ENCODE assay signal across 17 mouse cellular contexts in the genomic region with DNA sequence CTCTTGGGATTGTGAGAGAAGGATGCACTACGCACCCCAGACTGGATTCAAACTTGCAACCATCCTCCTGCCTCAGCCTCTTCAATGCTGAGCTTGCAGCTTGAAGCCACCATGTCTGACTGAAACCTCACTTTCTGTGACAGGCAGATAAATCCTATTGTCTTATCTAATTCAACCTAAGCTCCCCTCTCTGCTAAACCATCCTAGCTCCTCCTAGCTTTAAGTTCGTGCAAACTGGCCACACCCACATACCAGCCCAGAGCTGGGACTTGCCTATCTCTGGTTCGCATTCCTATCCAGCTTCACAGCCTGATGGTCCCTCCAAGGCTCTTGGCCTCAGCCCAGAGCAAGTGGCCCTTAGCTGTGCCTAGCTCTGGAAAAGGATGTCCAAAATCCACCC. TPM values are rescaled to one million over a fixed set of nuclear protein-coding genes. Genes with fewer than 3 reads are reported as not detected.
DNase-seq lines count a peak whose midpoint lies in the region; ATAC-seq lines count a peak whose summit lies in the region.
"Had no signal": no experiment of that assay in that cellular context is flagged by ENCODE, and none has a peak within 500 bp of the region (broad histone marks: within the 10 kb centered on the region; RNA-seq: fewer than 3 reads in every experiment).

No protein-coding gene starts in this region.

- no peak overlapping the region for H3K4me2 ChIP-seq in hindbrain, embryonic 13.5 days
- H3K4me2 ChIP-seq: hindbrain, embryonic 12.5 days; midbrain, embryonic 15.5 days had no signal

- WGBS in heart, embryonic 10.5 days = 43% methylated on average over 3 of the region's 3 CpGs
- WGBS in hindbrain, embryonic 10.5 days = 83% methylated on average over 3 of the region's 3 CpGs
- 76% methylated on average over 3 of the region's 3 CpGs for WGBS in hindbrain, embryonic 13.5 days

- peak; percentile 89 for DNase-seq in heart, embryonic 10.5 days (ENCODE audit: low spot score)
- DNase-seq in heart, adult 18-20 months = no peak
- DNase-seq in R1 (ENCODE audit: low read depth, low spot score) = peak; percentile 55
- no peak for DNase-seq in left cerebral cortex, postnatal 10 days (ENCODE audit: extremely low spot score in 1 of 2, low spot score in 2 of 2)
- no peak for DNase-seq in hindbrain, embryonic 10.5 days (ENCODE audit: low spot score)
- DNase-seq: adrenal gland, adult 2 months; cerebellum, adult 9-11 months; gastrocnemius, postnatal 25 days; lung, postnatal 36 days; thymus, adult 2 months had no signal

- peaks cover 34% of the 10 kb centered on the region for H3K4me1 ChIP-seq in heart, embryonic 10.5 days
- peaks cover 23% of the 10 kb centered on the region for H3K4me1 ChIP-seq in hindbrain, embryonic 10.5 days (replicated peaks)
- peaks cover 12% of the 10 kb centered on the region; the same call in 1 of the 2 replicates for H3K4me1 ChIP-seq in hindbrain, embryonic 13.5 days (replicated peaks)
- H3K4me1 ChIP-seq: midbrain, embryonic 15.5 days had no signal

- no peak overlapping the region for H3K4me3 ChIP-seq in heart, embryonic 10.5 days
- H3K4me3 ChIP-seq in hindbrain, embryonic 10.5 days = no peak overlapping the region
- no peak overlapping the region for H3K4me3 ChIP-seq in hindbrain, embryonic 13.5 days
- H3K4me3 ChIP-seq: hindbrain, embryonic 12.5 days; midbrain, embryonic 15.5 days had no signal

- peak; percentile 78 for ATAC-seq in erythroid progenitor cell, adult 5-6 weeks (replicated peaks; ENCODE audit: low FRiP score, poor library complexity, severe bottlenecking)
- 0 out of 2 replicates have a peak, but pooled peaks have one; percentile 14 for ATAC-seq in megakaryocyte, adult 5-6 weeks (ENCODE audit: poor library complexity, severe bottlenecking)
- no peak for ATAC-seq in hindbrain, embryonic 13.5 days (ENCODE audit: low FRiP score)
- ATAC-seq: intestine, embryonic 16.5 days; midbrain, embryonic 15.5 days had no signal

- H3K9me3 ChIP-seq in heart, embryonic 10.5 days = 0 out of 2 replicates have a peak, but pooled peaks cover 4% of the 10 kb centered on the region
- H3K9me3 ChIP-seq in hindbrain, embryonic 10.5 days = peaks cover 7% of the 10 kb centered on the region; the same call in 1 of the 2 replicates
- H3K9me3 ChIP-seq in hindbrain, embryonic 13.5 days = no peaks in the 10 kb centered on the region
- H3K9me3 ChIP-seq: hindbrain, embryonic 12.5 days; midbrain, embryonic 15.5 days had no signal

- H3K9ac ChIP-seq in hindbrain, embryonic 13.5 days = no peak overlapping the region
- H3K9ac ChIP-seq: hindbrain, embryonic 12.5 days; midbrain, embryonic 15.5 days had no signal

- H3K36me3 ChIP-seq in heart, embryonic 10.5 days = peaks cover 31% of the 10 kb centered on the region
- H3K36me3 ChIP-seq in hindbrain, embryonic 10.5 days = peaks cover 12% of the 10 kb centered on the region
- peaks cover 7% of the 10 kb centered on the region for H3K36me3 ChIP-seq in hindbrain, embryonic 13.5 days
- H3K36me3 ChIP-seq: hindbrain, embryonic 12.5 days; midbrain, embryonic 15.5 days had no signal

- H3K27me3 ChIP-seq in heart, embryonic 10.5 days (ENCODE audit: insufficient read depth, poor library complexity, severe bottlenecking) = no peaks in the 10 kb centered on the region
- peaks cover 19% of the 10 kb centered on the region; the same call in 1 of the 2 replicates for H3K27me3 ChIP-seq in hindbrain, embryonic 10.5 days (ENCODE audit: insufficient read depth, poor library complexity, severe bottlenecking)
- H3K27me3 ChIP-seq in hindbrain, embryonic 13.5 days = 0 out of 2 replicates have a peak, but pooled peaks cover 4% of the 10 kb centered on the region
- H3K27me3 ChIP-seq: midbrain, embryonic 15.5 days had no signal

- intact Hi-C loops in left cerebral cortex, postnatal 10 days (cut with DNase I) = no loop called here

- no peak overlapping the region for H3K27ac ChIP-seq in heart, embryonic 10.5 days
- H3K27ac ChIP-seq in hindbrain, embryonic 10.5 days = no peak overlapping the region
- no peak overlapping the region for H3K27ac ChIP-seq in hindbrain, embryonic 13.5 days
- H3K27ac ChIP-seq: hindbrain, embryonic 12.5 days; kidney, postnatal 0 days; midbrain, embryonic 15.5 days had no signal

RNA-seq across cellular contexts. Expression of a gene that starts 6.5 kb away (rescaled TPM):
- polyA plus RNA-seq in heart, embryonic 10.5 days (2016; fragmentation: Nextera tagmentation; extraction: Ambion mirVana) = 136 and 152 TPM in 2 replicates
- 100 to 1,000 TPM; 134 to 143 TPM for total RNA-seq in heart, adult 18-20 months (2021)
- total RNA-seq in erythroid progenitor cell, adult 5-6 weeks (2015; ENCODE audit: low replicate concordance) = 23.9 and 38.2 TPM in 2 replicates
- total RNA-seq in erythroid progenitor cell, adult 5-6 weeks (2017; ENCODE audit: low replicate concordance) = 66.1 and 114 TPM in 2 replicates
- total RNA-seq in megakaryocyte, adult 5-6 weeks (2015) = 80.2 and 90.4 TPM in 2 replicates
- total RNA-seq in megakaryocyte, adult 5-6 weeks (2017) = 293 and 315 TPM in 2 replicates
- total RNA-seq in left cerebral cortex, postnatal 10 days (2021) = 100 to 1,000 TPM; 104 TPM
- 170 and 182 TPM in 2 replicates for polyA plus RNA-seq in hindbrain, embryonic 10.5 days (2016; fragmentation: Nextera tagmentation; extraction: Ambion mirVana)
- 133 and 135 TPM in 2 replicates for polyA plus RNA-seq in hindbrain, embryonic 13.5 days (2015; fragmentation: Nextera tagmentation; extraction: Ambion mirVana)

RNA-seq across cellular contexts. Expression of a gene that starts 15.0 kb away (rescaled TPM):
- 22.1 and 26.2 TPM in 2 replicates for polyA plus RNA-seq in heart, embryonic 10.5 days (2016; fragmentation: Nextera tagmentation; extraction: Ambion mirVana)
- total RNA-seq in heart, adult 18-20 months (2021) = 10 to 100 TPM; 65.8 to 77.3 TPM
- total RNA-seq in erythroid progenitor cell, adult 5-6 weeks (2015; ENCODE audit: low replicate concordance) = 2.9 and 5.4 TPM in 2 replicates
- 0.64 and 0.76 TPM in 2 replicates for total RNA-seq in erythroid progenitor cell, adult 5-6 weeks (2017; ENCODE audit: low replicate concordance)
- 0.04 TPM in 1 of 2 replicates, not detected in the other for total RNA-seq in megakaryocyte, adult 5-6 weeks (2015)
- 0.07 and 0.16 TPM in 2 replicates for total RNA-seq in megakaryocyte, adult 5-6 weeks (2017)
- 1 to 10 TPM; 7.1 to 7.5 TPM for total RNA-seq in left cerebral cortex, postnatal 10 days (2021)
- polyA plus RNA-seq in hindbrain, embryonic 10.5 days (2016; fragmentation: Nextera tagmentation; extraction: Ambion mirVana) = 12.1 and 12.5 TPM in 2 replicates
- 5.2 and 6.4 TPM in 2 replicates for polyA plus RNA-seq in hindbrain, embryonic 13.5 days (2015; fragmentation: Nextera tagmentation; extraction: Ambion mirVana)

RNA-seq across cellular contexts. Expression of a gene that starts 30.2 kb away (rescaled TPM):
- 750 and 752 TPM in 2 replicates for polyA plus RNA-seq in heart, embryonic 10.5 days (2016; fragmentation: Nextera tagmentation; extraction: Ambion mirVana)
- 100 to 1,000 TPM; 181 to 202 TPM for total RNA-seq in heart, adult 18-20 months (2021)
- total RNA-seq in erythroid progenitor cell, adult 5-6 weeks (2015; ENCODE audit: low replicate concordance) = 52.4 and 65.6 TPM in 2 replicates
- 19.6 and 25.3 TPM in 2 replicates for total RNA-seq in erythroid progenitor cell, adult 5-6 weeks (2017; ENCODE audit: low replicate concordance)
- 96.9 and 102 TPM in 2 replicates for total RNA-seq in megakaryocyte, adult 5-6 weeks (2015)
- total RNA-seq in megakaryocyte, adult 5-6 weeks (2017) = 31.5 and 33.7 TPM in 2 replicates
- total RNA-seq in left cerebral cortex, postnatal 10 days (2021) = 1,000 to 10,000 TPM; 1,526 to 1,528 TPM
- polyA plus RNA-seq in hindbrain, embryonic 10.5 days (2016; fragmentation: Nextera tagmentation; extraction: Ambion mirVana) = 902 and 1,086 TPM in 2 replicates
- polyA plus RNA-seq in hindbrain, embryonic 13.5 days (2015; fragmentation: Nextera tagmentation; extraction: Ambion mirVana) = 1,371 and 1,383 TPM in 2 replicates

Comparison
In these comparisons a context has a peak if more than half of its experiments do, and no peak if none do; other contexts are left out.
1. DNase-seq: peak in heart, embryonic 10.5 days (single experiment) and R1 (single experiment); none in heart, adult 18-20 months (0 of 2), left cerebral cortex, postnatal 10 days (0 of 2) and hindbrain, embryonic 10.5 days (single experiment).
2. RNA of a gene that starts 15.0 kb away (total RNA-seq): 65.8 to 77.3 TPM in heart, adult 18-20 months; 7.1 to 7.5 TPM in left cerebral cortex, postnatal 10 days, 0.64 to 5.4 TPM in erythroid progenitor cell, adult 5-6 weeks and 0.04 to 0.16 TPM in megakaryocyte, adult 5-6 weeks; every median in the first group is over 4 times any median in the second.
3. RNA of a gene that starts 30.2 kb away (total RNA-seq): 1,526 to 1,528 TPM in left cerebral cortex, postnatal 10 days; 181 to 202 TPM in heart, adult 18-20 months, 31.5 to 102 TPM in megakaryocyte, adult 5-6 weeks and 19.6 to 65.6 TPM in erythroid progenitor cell, adult 5-6 weeks; every median in the first group is over 4 times any median in the second.